Mouse (Mus musculus): ENCODE measurements around the gene Selenoi. TPM values are rescaled to one million over a fixed set of nuclear protein-coding genes. Genes with fewer than 3 reads are reported as not detected.

Gene Selenoi
- polyA plus RNA-seq, 1 experiment, result not detected

GRCm38 (mm10) chr5:30245861-30246416 lies 13.6 kb downstream of the Selenoi start:
- no peak overlapping the region for H3K4me3 ChIP-seq (ENCODE audit: insufficient read depth, low read depth, low read length)
- H3K27ac ChIP-seq (ENCODE audit: insufficient read depth, low read depth, low read length), result no peak overlapping the region
- 90% methylated on average over 9 of the region's 9 CpGs for WGBS
- TF ChIP-seq POLR2A (IDR thresholded peaks at IDR 0.05; ENCODE audit: insufficient read depth, low read depth, low read length), result no peak
- no peak for TF ChIP-seq CTCF (IDR thresholded peaks at IDR 0.05; ENCODE audit: insufficient read depth, low read depth, low read length)
- H3K4me1 ChIP-seq (ENCODE audit: control insufficient read depth, insufficient read depth, low read length), result peaks cover 2% of the 10 kb centered on the region; the same call in 1 of the 2 replicates

DNA sequence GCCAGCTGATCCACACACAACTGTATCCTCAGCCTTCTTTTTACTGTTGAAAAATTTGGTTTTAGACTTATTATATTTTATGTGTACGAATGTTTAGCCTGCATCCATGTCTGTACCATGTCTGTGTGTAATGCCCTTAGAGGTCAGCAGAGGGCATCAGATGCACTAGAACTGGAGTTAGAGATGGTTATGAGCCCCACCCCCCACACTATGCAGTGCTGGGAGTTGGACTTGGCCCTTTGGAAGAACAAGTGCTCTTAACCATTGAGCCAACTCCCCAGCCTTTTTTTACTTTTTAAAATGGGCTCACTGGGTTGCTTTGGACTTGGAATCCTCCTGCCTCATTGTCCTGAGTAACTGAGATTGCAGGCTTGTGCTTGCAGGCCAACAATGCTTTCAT lies 15.3 kb downstream of the Selenoi start:
- no peak overlapping the region for H3K27ac ChIP-seq (ENCODE audit: insufficient read depth, low read depth, low read length)
- no peak overlapping the region for H3K4me3 ChIP-seq (ENCODE audit: insufficient read depth, low read depth, low read length)
- 97% methylated on average over 1 of the region's 1 CpGs for WGBS
- TF ChIP-seq POLR2A (IDR thresholded peaks at IDR 0.05; ENCODE audit: insufficient read depth, low read depth, low read length) (no peak), CTCF (IDR thresholded peaks at IDR 0.05; ENCODE audit: insufficient read depth, low read depth, low read length) (no peak)
- H3K4me1 ChIP-seq (ENCODE audit: control insufficient read depth, insufficient read depth, low read length), result peaks cover 2% of the 10 kb centered on the region; the same call in 1 of the 2 replicates

- Histone ChIP-seq H3K27ac (ENCODE audit: insufficient read depth, low read depth, low read length) (no peak overlapping the region), H3K4me1 (ENCODE audit: control insufficient read depth, insufficient read depth, low read length) (no peaks in the 10 kb centered on the region), H3K4me3 (ENCODE audit: insufficient read depth, low read depth, low read length) (no peak overlapping the region)
- TF ChIP-seq POLR2A (IDR thresholded peaks at IDR 0.05; ENCODE audit: insufficient read depth, low read depth, low read length), result no peak
- no peak for TF ChIP-seq CTCF (IDR thresholded peaks at IDR 0.05; ENCODE audit: insufficient read depth, low read depth, low read length)
- WGBS, result 85% methylated on average over 12 of the region's 12 CpGs
Measured at GRCm38 (mm10) chr5:30255567-30256354, 23.4 kb downstream of the Selenoi start.

- 92% methylated on average over 7 of the region's 7 CpGs for WGBS
- no peaks in the 10 kb centered on the region for H3K4me1 ChIP-seq (ENCODE audit: control insufficient read depth, insufficient read depth, low read length)
- no peak overlapping the region for H3K4me3 ChIP-seq (ENCODE audit: insufficient read depth, low read depth, low read length)
- H3K27ac ChIP-seq (ENCODE audit: insufficient read depth, low read depth, low read length), result no peak overlapping the region
- TF ChIP-seq POLR2A (IDR thresholded peaks at IDR 0.05; ENCODE audit: insufficient read depth, low read depth, low read length) (no peak), CTCF (IDR thresholded peaks at IDR 0.05; ENCODE audit: insufficient read depth, low read depth, low read length) (no peak)
Measured at GRCm38 (mm10) chr5:30258776-30259175, 26.4 kb downstream of the Selenoi start.

GRCm38 (mm10) chr5:30270571-30271190 lies 38.3 kb downstream of the Selenoi start:
- TF ChIP-seq POLR2A (IDR thresholded peaks at IDR 0.05; ENCODE audit: insufficient read depth, low read depth, low read length) (no peak), CTCF (IDR thresholded peaks at IDR 0.05; ENCODE audit: insufficient read depth, low read depth, low read length) (no peak)
- 20% methylated on average over 11 of the region's 11 CpGs for WGBS
- Histone ChIP-seq H3K4me1 (ENCODE audit: control insufficient read depth, insufficient read depth, low read length) (peaks cover 9% of the 10 kb centered on the region; the same call in 1 of the 2 replicates), H3K4me3 (ENCODE audit: insufficient read depth, low read depth, low read length) (no peak overlapping the region), H3K27ac (ENCODE audit: insufficient read depth, low read depth, low read length) (peak overlapping the region; percentile 46; the same call in 1 of the 2 replicates)

GRCm38 (mm10) chr5:30271599-30272281 lies 39.4 kb downstream of the Selenoi start:
- TF ChIP-seq POLR2A (IDR thresholded peaks at IDR 0.05; ENCODE audit: insufficient read depth, low read depth, low read length) (no peak), CTCF (IDR thresholded peaks at IDR 0.05; ENCODE audit: insufficient read depth, low read depth, low read length) (no peak)
- Histone ChIP-seq H3K4me3 (ENCODE audit: insufficient read depth, low read depth, low read length) (no peak overlapping the region), H3K27ac (ENCODE audit: insufficient read depth, low read depth, low read length) (no peak overlapping the region), H3K4me1 (ENCODE audit: control insufficient read depth, insufficient read depth, low read length) (peaks cover 9% of the 10 kb centered on the region; the same call in 1 of the 2 replicates)
- 73% methylated on average over 11 of the region's 11 CpGs for WGBS

DNA sequence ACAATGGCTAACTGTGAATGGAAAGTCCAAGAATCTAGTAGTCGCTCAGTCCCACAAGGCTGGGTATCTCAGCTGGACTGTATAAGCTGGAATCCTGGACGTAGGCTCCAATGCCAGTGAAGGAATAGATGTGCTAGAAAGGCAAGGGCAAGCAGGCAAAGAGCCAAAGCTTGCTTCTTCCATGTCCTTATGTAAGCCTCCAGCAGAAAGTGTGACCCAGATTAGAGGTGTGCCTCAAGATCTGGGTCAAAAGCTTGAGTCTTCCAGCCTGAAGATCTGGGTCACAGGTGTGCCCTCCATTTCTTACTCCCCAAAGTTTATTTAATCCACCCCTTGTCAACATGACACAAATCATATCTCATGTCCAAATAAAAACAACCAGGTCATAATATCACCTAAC lies 44.0 kb downstream of the Selenoi start:
- Histone ChIP-seq H3K4me3 (ENCODE audit: insufficient read depth, low read depth, low read length) (no peak overlapping the region), H3K4me1 (ENCODE audit: control insufficient read depth, insufficient read depth, low read length) (peaks cover 4% of the 10 kb centered on the region; the same call in 1 of the 2 replicates), H3K27ac (ENCODE audit: insufficient read depth, low read depth, low read length) (no peak overlapping the region)
- WGBS, result 86% methylated on average over 2 of the region's 2 CpGs
- no peak for TF ChIP-seq CTCF (IDR thresholded peaks at IDR 0.05; ENCODE audit: insufficient read depth, low read depth, low read length)
- TF ChIP-seq POLR2A (IDR thresholded peaks at IDR 0.05; ENCODE audit: insufficient read depth, low read depth, low read length), result no peak

DNA sequence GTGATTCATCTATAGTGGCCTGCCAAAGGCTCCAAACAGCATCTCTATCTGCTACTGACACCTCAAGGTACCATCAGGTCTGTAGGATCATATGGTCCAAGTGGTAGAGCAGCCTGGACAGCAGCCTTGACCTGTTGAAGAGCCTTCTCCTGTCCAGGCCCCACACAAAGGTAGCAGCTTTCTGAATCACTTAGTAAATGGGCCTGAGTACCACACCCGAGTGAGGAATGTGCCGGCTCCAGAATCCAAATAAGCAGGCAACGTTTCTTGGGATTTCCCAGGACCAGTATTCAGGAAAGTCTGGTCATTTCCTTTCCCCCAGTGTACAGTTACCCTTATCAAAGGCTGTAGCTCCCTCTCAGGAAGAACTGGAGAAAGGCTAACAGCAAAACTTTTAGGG lies 46.6 kb downstream of the Selenoi start:
- TF ChIP-seq POLR2A (IDR thresholded peaks at IDR 0.05; ENCODE audit: insufficient read depth, low read depth, low read length), result no peak
- no peak for TF ChIP-seq CTCF (IDR thresholded peaks at IDR 0.05; ENCODE audit: insufficient read depth, low read depth, low read length)
- H3K4me1 ChIP-seq (ENCODE audit: control insufficient read depth, insufficient read depth, low read length), result 0 out of 2 replicates have a peak, but pooled peaks cover 2% of the 10 kb centered on the region
- WGBS, result 84% methylated on average over 3 of the region's 3 CpGs

More for the DNA sequence above, 46.6 kb downstream of the Selenoi start:
- H3K4me3 ChIP-seq (ENCODE audit: insufficient read depth, low read depth, low read length), result no peak overlapping the region
- H3K27ac ChIP-seq (ENCODE audit: insufficient read depth, low read depth, low read length), result no peak overlapping the region
